Comparison of ENCODE assay signal across 8 mouse cellular contexts in genomic region chr10:59894251-59895160, GRCm38 (mm10). TPM values are rescaled to one million over a fixed set of nuclear protein-coding genes. Genes with fewer than 3 reads are reported as not detected.
DNase-seq lines count a peak whose midpoint lies in the region; ATAC-seq and TF ChIP-seq lines count a peak whose summit lies in the region.

No protein-coding gene starts in this region.

- H3K9me3 ChIP-seq in kidney, embryonic 16.5 days (ENCODE audit: low read length), result no peaks in the 10 kb centered on the region
- no peaks in the 10 kb centered on the region for H3K9me3 ChIP-seq in intestine, embryonic 14.5 days (ENCODE audit: control insufficient read depth, low read length)
- no peaks in the 10 kb centered on the region for H3K9me3 ChIP-seq in limb, embryonic 15.5 days

- peaks cover 58% of the 10 kb centered on the region for H3K36me3 ChIP-seq in kidney, embryonic 16.5 days (ENCODE audit: insufficient read depth, low read length)
- peaks cover 87% of the 10 kb centered on the region for H3K36me3 ChIP-seq in intestine, embryonic 14.5 days (ENCODE audit: control insufficient read depth, insufficient read depth, low read length)
- H3K36me3 ChIP-seq in limb, embryonic 15.5 days, result peaks cover 82% of the 10 kb centered on the region
- peaks cover 40% of the 10 kb centered on the region for H3K36me3 ChIP-seq in myocyte (ENCODE audit: control insufficient read depth, insufficient read depth)

- peaks cover 32% of the 10 kb centered on the region for H3K4me1 ChIP-seq in kidney, embryonic 16.5 days (ENCODE audit: insufficient read depth, low read length)
- H3K4me1 ChIP-seq in intestine, embryonic 14.5 days (replicated peaks; ENCODE audit: control insufficient read depth, insufficient read depth, low read length), result peaks cover 18% of the 10 kb centered on the region
- peaks cover 43% of the 10 kb centered on the region for H3K4me1 ChIP-seq in limb, embryonic 15.5 days

- no peak overlapping the region for H3K4me2 ChIP-seq in kidney, embryonic 16.5 days (replicated peaks; ENCODE audit: low read depth, low read length)
- no peak overlapping the region for H3K4me2 ChIP-seq in intestine, embryonic 14.5 days (ENCODE audit: low read length)
- H3K4me2 ChIP-seq in limb, embryonic 15.5 days, result no peak overlapping the region
- no peak overlapping the region for H3K4me2 ChIP-seq in myocyte (ENCODE audit: low read depth)

- no peak for TF ChIP-seq POLR2A in myocyte (IDR thresholded peaks at IDR 0.05; ENCODE audit: insufficient read length, low read depth)

- H3K79me2 ChIP-seq in myocyte (ENCODE audit: control insufficient read depth, insufficient read depth), result no peaks in the 10 kb centered on the region

- no peak overlapping the region for H3ac ChIP-seq in myocyte (ENCODE audit: control insufficient read depth, insufficient read length)

- ATAC-seq in kidney, embryonic 16.5 days (ENCODE audit: low FRiP score, low TSS enrichment), result no peak
- ATAC-seq in intestine, embryonic 14.5 days (replicated peaks; ENCODE audit: low FRiP score, low TSS enrichment, low read depth), result no peak; the same call in 1 of the 2 replicates
- no peak for ATAC-seq in limb, embryonic 15.5 days (ENCODE audit: insufficient number of reproducible peaks, low FRiP score, low TSS enrichment, low read depth)

- WGBS in kidney, embryonic 16.5 days, result 82% methylated on average over 25 of the region's 25 CpGs
- 84% methylated on average over 25 of the region's 25 CpGs for WGBS in intestine, embryonic 14.5 days
- WGBS in limb, embryonic 15.5 days, result 81% methylated on average over 25 of the region's 25 CpGs

- DNase-seq in kidney, adult 11 months, result peak; percentile 69
- DNase-seq in cerebellum, adult 9-11 months, result peak; percentile 53
- peak; percentile 82 for DNase-seq in forelimb bud, embryonic 11.5 days (ENCODE audit: low read depth, low spot score)
- peak; percentile 93 for DNase-seq in intestine, embryonic 14.5 days (ENCODE audit: low spot score)
- DNase-seq in spleen, postnatal 36 days (ENCODE audit: low spot score in 2 of 2), result peak; percentile 82

- H3K4me3 ChIP-seq in kidney, embryonic 16.5 days (ENCODE audit: low read length), result no peak overlapping the region
- H3K4me3 ChIP-seq in intestine, embryonic 14.5 days (ENCODE audit: low read depth, low read length), result no peak overlapping the region
- H3K4me3 ChIP-seq in limb, embryonic 15.5 days, result no peak overlapping the region
- no peak overlapping the region for H3K4me3 ChIP-seq in myocyte

- H3K9ac ChIP-seq in kidney, embryonic 16.5 days (replicated peaks; ENCODE audit: low read length), result no peak overlapping the region
- no peak overlapping the region for H3K9ac ChIP-seq in intestine, embryonic 14.5 days (ENCODE audit: low read length)
- no peak overlapping the region for H3K9ac ChIP-seq in limb, embryonic 15.5 days

- H3K27ac ChIP-seq in kidney, embryonic 16.5 days (ENCODE audit: low read length), result no peak overlapping the region
- H3K27ac ChIP-seq in intestine, embryonic 14.5 days (ENCODE audit: low read depth), result no peak overlapping the region
- H3K27ac ChIP-seq in limb, embryonic 15.5 days, result peak overlapping the region; percentile 47

- no peaks in the 10 kb centered on the region for H3K27me3 ChIP-seq in kidney, embryonic 16.5 days (ENCODE audit: insufficient read depth, low read length)
- H3K27me3 ChIP-seq in intestine, embryonic 14.5 days (replicated peaks; ENCODE audit: control insufficient read depth, insufficient read depth, low read length), result no peaks in the 10 kb centered on the region
- H3K27me3 ChIP-seq in limb, embryonic 15.5 days, result no peaks in the 10 kb centered on the region
- H3K27me3 ChIP-seq in myocyte (ENCODE audit: control insufficient read depth, insufficient read depth, insufficient read length), result no peaks in the 10 kb centered on the region

TF ChIP-seq in myocyte, 11 proteins besides CTCF, POLR2A, EP300 and RAD21:
- TF ChIP-seq REST (IDR thresholded peaks at IDR 0.05; ENCODE audit: insufficient read depth, insufficient read length) (no peak), POLR2AphosphoS2 (IDR thresholded peaks at IDR 0.05; ENCODE audit: insufficient read length, low read depth) (peak; percentile 28), USF1 (IDR thresholded peaks at IDR 0.05; ENCODE audit: low read depth) (no peak), MAX (IDR thresholded peaks at IDR 0.05; ENCODE audit: low read depth) (no peak), MYOG (IDR thresholded peaks at IDR 0.05; ENCODE audit: control insufficient read depth in 1 of 3, insufficient read depth in 1 of 3, insufficient read length in 2 of 3, low read depth in 2 of 3) (peak in 2 of 3 experiments; percentile 50 to 70), TCF3 (IDR thresholded peaks at IDR 0.05; ENCODE audit: insufficient read length, low read depth) (no peak), E2F4 (IDR thresholded peaks at IDR 0.05; ENCODE audit: insufficient read depth) (no peak), TCF12 (IDR thresholded peaks at IDR 0.05; ENCODE audit: insufficient read depth, poor library complexity, severe bottlenecking) (no peak), MYOD1 (IDR thresholded peaks at IDR 0.05; ENCODE audit: control insufficient read depth in 1 of 3, insufficient read length in 2 of 3, low read depth in 2 of 3) (peak in 2 of 3 experiments; percentile 49 to 62)

RNA-seq across cellular contexts. Expression of gene Dnajb12, which starts 15.2 kb away (rescaled TPM):
- 30.1 and 32.9 TPM in 2 replicates for polyA plus RNA-seq in kidney, embryonic 16.5 days (2015; fragmentation: Nextera tagmentation; extraction: Ambion mirVana)
- 27.5 and 28.6 TPM in 2 replicates for polyA plus RNA-seq in intestine, embryonic 14.5 days (2014; fragmentation: Nextera tagmentation; extraction: Ambion mirVana)
- 19.5 and 22.9 TPM in 2 replicates for polyA plus RNA-seq in limb, embryonic 15.5 days (2015; fragmentation: Nextera tagmentation; extraction: Ambion mirVana)
- 45.2 TPM for polyA plus RNA-seq in myocyte (2012; fragmentation: generic; extraction: Trizol)

RNA-seq across cellular contexts. Expression of gene Ddit4, which starts 57.1 kb away (rescaled TPM):
- polyA plus RNA-seq in kidney, embryonic 16.5 days (2015; fragmentation: Nextera tagmentation; extraction: Ambion mirVana), result 30.6 and 31.9 TPM in 2 replicates
- 2.0 and 3.0 TPM in 2 replicates for polyA plus RNA-seq in intestine, embryonic 14.5 days (2014; fragmentation: Nextera tagmentation; extraction: Ambion mirVana)
- 63.6 and 77.1 TPM in 2 replicates for polyA plus RNA-seq in limb, embryonic 15.5 days (2015; fragmentation: Nextera tagmentation; extraction: Ambion mirVana)
- polyA plus RNA-seq in myocyte (2012; fragmentation: generic; extraction: Trizol), result 266 TPM
